Mouse (Mus musculus) CH12.LX (cell line): Measurements from ENCODE around the gene Syne4. TPM values are rescaled to one million over a fixed set of nuclear protein-coding genes. Genes with fewer than 3 reads are reported as not detected.

ENCODE experiments used
- DNase-seq: peaks from one replicate; pipeline ENCODE4 v3.0.0-alpha.2; 2013; ENCODE audit errors: extremely low read depth
- H3K27ac ChIP-seq: 2 replicates; pipeline ENCODE4 v1.5.1; 2012; ENCODE audit warnings: low read depth, mild to moderate bottlenecking, control low read depth, moderate library complexity; ENCODE audit not compliant: insufficient read depth
- H3K27me3 ChIP-seq: replicated peaks from 2 replicates; pipeline ENCODE3; 2012; ENCODE audit warnings: inconsistent platforms
- H3K36me3 ChIP-seq, 2 experiments: replicated peaks in 1 of 2; 2 replicates each; pipeline versions ENCODE3 to v1.6.1; 2012; ENCODE audit warnings: inconsistent platforms in 1 of 2, low read length in 1 of 2, mild to moderate bottlenecking in 1 of 2, mixed read lengths in 1 of 2, moderate library complexity in 1 of 2; ENCODE audit not compliant: control insufficient read depth in 1 of 2, insufficient read depth in 1 of 2
- H3K4me1 ChIP-seq, 2 experiments: 2 replicates each; pipeline ENCODE4 v1.6.1; 2012; ENCODE audit warnings: inconsistent platforms in 1 of 2, moderate library complexity in 1 of 2; ENCODE audit not compliant: insufficient read depth in 2 of 2, control insufficient read depth in 1 of 2
- H3K4me2 ChIP-seq: 2 replicates; pipeline ENCODE4 v1.6.1; 2012; ENCODE audit warnings: low read depth, mild to moderate bottlenecking, control low read depth; ENCODE audit not compliant: poor library complexity, insufficient read depth, severe bottlenecking
- H3K4me3 ChIP-seq, 3 experiments: fragments of 150-350 bp in 1 of 3; sonication (generic) in 1 of 3; replicated peaks in 1 of 3; 2 replicates each; pipeline versions ENCODE3 to v1.5.1; 2011 to 2012; ENCODE audit warnings: low read depth in 2 of 3, low read length in 2 of 3, mild to moderate bottlenecking in 2 of 3, moderate library complexity in 2 of 3, control low read depth in 1 of 3, improper control_type of control experiment in 1 of 3, inconsistent platforms in 1 of 3, mixed read lengths in 1 of 3; ENCODE audit not compliant: poor library complexity in 1 of 3
- H3K79me2 ChIP-seq: replicated peaks from 2 replicates; pipeline ENCODE4 v1.6.1; 2012; ENCODE audit warnings: mild to moderate bottlenecking, moderate library complexity; ENCODE audit not compliant: control insufficient read depth, poor library complexity, insufficient read depth, severe bottlenecking; ENCODE audit errors: extremely low read depth
- H3K9ac ChIP-seq: 2 replicates; pipeline ENCODE4 v1.6.1; 2012; ENCODE audit warnings: low read depth, mild to moderate bottlenecking, control low read depth, moderate library complexity; ENCODE audit not compliant: insufficient read depth
- H3K9me3 ChIP-seq: replicated peaks from 2 replicates; pipeline ENCODE3; 2012; ENCODE audit warnings: low read length, inconsistent platforms, mixed read lengths
- CTCF ChIP-seq, 2 experiments: IDR thresholded peaks in 1 of 2; conservative IDR thresholded peaks in 1 of 2; 2 replicates each; pipeline ENCODE4 v1.5.1; 2011 to 2012; ENCODE audit warnings: low read depth in 2 of 2, low read length in 2 of 2, improper control_type of control experiment in 1 of 2, inconsistent platforms in 1 of 2, mild to moderate bottlenecking in 1 of 2, moderate library complexity in 1 of 2
- GABPA ChIP-seq: IDR thresholded peaks from 2 replicates; pipeline ENCODE4 v1.6.1; 2012; ENCODE audit warnings: low read depth, low read length, improper control_type of control experiment, inconsistent platforms; ENCODE audit not compliant: insufficient replicate concordance
- HCFC1 ChIP-seq: IDR thresholded peaks from 2 replicates; pipeline ENCODE4 v1.6.1; 2012; ENCODE audit warnings: low read depth, mild to moderate bottlenecking, inconsistent platforms, low read length, improper control_type of control experiment
- IRF4 ChIP-seq: IDR thresholded peaks from 2 replicates; pipeline ENCODE4 v1.6.1; 2014; ENCODE audit warnings: low read depth, mild to moderate bottlenecking, inconsistent platforms, low read length, improper control_type of control experiment
- MAX ChIP-seq: IDR thresholded peaks from 2 replicates; pipeline ENCODE4 v1.6.1; 2011; ENCODE audit warnings: low read length, improper control_type of control experiment
- MEF2A ChIP-seq: IDR thresholded peaks from 2 replicates; pipeline ENCODE4 v1.6.1; 2014; ENCODE audit warnings: low read depth, mild to moderate bottlenecking, inconsistent platforms, low read length, improper control_type of control experiment, borderline replicate concordance
- NELFE ChIP-seq: IDR thresholded peaks from 2 replicates; pipeline ENCODE4 v1.6.1; 2011; ENCODE audit warnings: low read depth, low read length, improper control_type of control experiment
- NRF1 ChIP-seq: IDR thresholded peaks from 2 replicates; pipeline ENCODE4 v1.6.1; 2014; ENCODE audit warnings: low read depth, mild to moderate bottlenecking, inconsistent platforms, low read length, improper control_type of control experiment, moderate library complexity
- SIN3A ChIP-seq: IDR thresholded peaks from 2 replicates; pipeline ENCODE4 v1.6.1; 2012; ENCODE audit warnings: low read length, improper control_type of control experiment, inconsistent platforms
- SMC3 ChIP-seq: IDR thresholded peaks from 2 replicates; pipeline ENCODE4 v1.6.1; 2011; ENCODE audit warnings: low read depth, low read length, improper control_type of control experiment
- ZMIZ1 ChIP-seq: IDR thresholded peaks from 2 replicates; pipeline ENCODE4 v1.6.1; 2012; ENCODE audit warnings: low read depth, mild to moderate bottlenecking, inconsistent platforms, low read length, improper control_type of control experiment
- ZNF384 ChIP-seq: IDR thresholded peaks from 2 replicates; pipeline ENCODE4 v1.6.1; 2012; ENCODE audit warnings: low read depth, low read length, improper control_type of control experiment, inconsistent platforms
- dilution Hi-C: fragments of 300-500 bp; cut with MboI; formaldehyde crosslinking; loops from 2 replicates; pipeline ENCODE4 v1.14.3; 2020; ENCODE audit warnings: low sequenced_read_pairs; ENCODE audit not compliant: extremely low pct_unique_long_range_greater_than_20kb, extremely low pct_ligation_motif_present
- in situ Hi-C: fragments of 300-500 bp; cut with MboI; formaldehyde crosslinking; loops from 3 replicates; pipeline ENCODE4 v1.14.3; 2019; ENCODE audit warnings: low sequenced_read_pairs, low pct_ligation_motif_present, low pct_unique_long_range_greater_than_20kb, mixed read lengths
- polyA plus RNA-seq: library from polyadenylated mRNA; unstranded; fragments of >175 nt; gene quantifications from 2 replicates; pipeline ENCODE4 v1.2.1, GENCODE M21; 2012; ENCODE audit warnings: low read depth; ENCODE audit not compliant: insufficient read length
- total RNA-seq, 2 experiments: library from RNA; depleted of rRNA; stranded (reverse); fragments of 300-350 nt in 1 of 2; fragments of >200 nt in 1 of 2; gene quantifications; 2 replicates each; pipeline ENCODE4 v1.2.3; 2012 to 2014

The Syne4 gene
- total and polyA plus RNA-seq, 3 experiments, result 0.70 to 3.1 (median 1.9) TPM

GRCm38 (mm10) chr7:30310136-30310535 lies 4.5 kb upstream of the Syne4 start:
- no peak for TF ChIP-seq ZNF384
- TF ChIP-seq ZMIZ1, result no peak
- no peak for TF ChIP-seq MEF2A
- TF ChIP-seq HCFC1, result no peak
- no peak for TF ChIP-seq NRF1
- TF ChIP-seq SIN3A, result no peak
- no peak for TF ChIP-seq CTCF (conservative IDR thresholded peaks at IDR 0.05 in 1 of 2, IDR thresholded peaks at IDR 0.05 in 1 of 2; ENCODE audit: low read depth in 2 of 2, low read length in 2 of 2)
- TF ChIP-seq MAX, result no peak
- TF ChIP-seq, all 38 proteins: peak for 0

GRCm38 (mm10) chr7:30313666-30314320 lies 814 bp upstream of the Syne4 start:
- Histone ChIP-seq H3K9me3 (no peaks in the 10 kb centered on the region), H3K4me3 (no peak overlapping the region), H3K4me2 (no peak overlapping the region), H3K79me2 (peaks cover 6% of the 10 kb centered on the region), H3K4me1 (peaks cover 7 to 13% of the 10 kb centered on the region in 2 experiments), H3K36me3 (peaks cover 20 to 81% of the 10 kb centered on the region in 2 experiments), H3K27ac (no peak overlapping the region), H3K27me3 (no peaks in the 10 kb centered on the region), H3K9ac (no peak overlapping the region)
- dilution Hi-C loops, result no loop called here
- in situ Hi-C loops, result no loop called here
- TF ChIP-seq NELFE (no peak), SMC3 (no peak)
- DNase-seq, result no peak

More at GRCm38 (mm10) chr7:30310136-30310535, 4.5 kb upstream of the Syne4 start:
- in situ Hi-C loops (no loop called here), dilution Hi-C loops (no loop called here)
- peaks cover 11 to 29% of the 10 kb centered on the region in 2 experiments for H3K4me1 ChIP-seq
- H3K79me2 ChIP-seq, result peaks cover 6% of the 10 kb centered on the region
- no peak overlapping the region for H3K27ac ChIP-seq
- no peak overlapping the region for H3K4me2 ChIP-seq
- H3K36me3 ChIP-seq, result peaks cover 15 to 50% of the 10 kb centered on the region in 2 experiments
- H3K9ac ChIP-seq, result no peak overlapping the region
- peaks cover 5% of the 10 kb centered on the region for H3K27me3 ChIP-seq
- H3K4me3 ChIP-seq, result no peak overlapping the region
- no peaks in the 10 kb centered on the region for H3K9me3 ChIP-seq
- DNase-seq, result no peak

GRCm38 (mm10) chr7:30315559-30316529 lies 1.2 kb downstream of the Syne4 start:
- TF ChIP-seq SMC3, result no peak
- no peak for TF ChIP-seq IRF4
- TF ChIP-seq GABPA, result no peak
- TF ChIP-seq, all 38 proteins: peak for 0
- no peak overlapping the region for H3K27ac ChIP-seq
- in situ Hi-C loops (no loop called here), dilution Hi-C loops (no loop called here)
- H3K9ac ChIP-seq, result no peak overlapping the region
- no peak overlapping the region for H3K4me3 ChIP-seq
- DNase-seq, result no peak
- H3K27me3 ChIP-seq, result no peaks in the 10 kb centered on the region
- no peaks in the 10 kb centered on the region for H3K79me2 ChIP-seq
- no peak overlapping the region for H3K4me2 ChIP-seq
- peaks cover 17 to 92% of the 10 kb centered on the region in 2 experiments for H3K36me3 ChIP-seq
- peaks cover 3 to 8% of the 10 kb centered on the region in 2 experiments; a peak in 2 of 4 replicates for H3K4me1 ChIP-seq
- no peaks in the 10 kb centered on the region for H3K9me3 ChIP-seq
